Mouse (Mus musculus) cerebellum, postnatal 36 days (tissue): ENCODE measurements around the gene Olfr692.
"Not testable (repeated sequence)": the region's sequence is repeated elsewhere in the genome, so short reads cannot be mapped to it uniquely, and the experiment has no call there.

Experiments used
- DNase-seq, 2 experiments: peaks; one replicate each; pipeline ENCODE4 v3.0.0; 2021 to 2022; ENCODE audit warnings: mixed read lengths in 2 of 2

The Olfr692 gene

GRCm38 (mm10) chr7:105367930-105368329 lies at the start of gene Olfr692:
TSS of gene Olfr692 (plus strand) at chr7:105368230.
- DNase-seq = no peak

- no peak for DNase-seq
These were observed 42.7 kb upstream of the Olfr692 start for GRCm38 (mm10) chr7:105325302-105325701.

- no peak for DNase-seq
These were observed 34.0 kb upstream of the Olfr692 start, which contains the start of gene Olfr690 for GRCm38 (mm10) chr7:105334004-105334403. TSS of gene Olfr690 (minus strand) at chr7:105334104.

GRCm38 (mm10) chr7:105342170-105342569 lies 25.9 kb upstream of the Olfr692 start, which contains the start of gene Olfr691:
TSS of gene Olfr691 (minus strand) at chr7:105342270.
- DNase-seq = no peak

GRCm38 (mm10) chr7:105342752-105343151 lies 25.3 kb upstream of the Olfr692 start:
- DNase-seq = no peak

- DNase-seq = not testable (repeated sequence)
These were observed 12.0 kb upstream of the Olfr692 start for GRCm38 (mm10) chr7:105356064-105356463.

GRCm38 (mm10) chr7:105356487-105356886 lies 11.5 kb upstream of the Olfr692 start:
- not testable (repeated sequence) for DNase-seq

- no peak for DNase-seq
These were observed 6.3 kb upstream of the Olfr692 start for GRCm38 (mm10) chr7:105361713-105362112.

GRCm38 (mm10) chr7:105367268-105367667 lies 762 bp upstream of the Olfr692 start:
- no peak for DNase-seq

GRCm38 (mm10) chr7:105368521-105368920 lies 491 bp downstream of the Olfr692 start:
- DNase-seq = no peak

GRCm38 (mm10) chr7:105372912-105373311 lies 4.9 kb downstream of the Olfr692 start:
- no peak for DNase-seq

- DNase-seq = peak in 1 of 2 experiments; percentile 20
These were observed 5.5 kb downstream of the Olfr692 start for GRCm38 (mm10) chr7:105373509-105373908.

- no peak for DNase-seq
These were observed 5.9 kb downstream of the Olfr692 start for GRCm38 (mm10) chr7:105373976-105374375.

GRCm38 (mm10) chr7:105374866-105375265 lies 6.8 kb downstream of the Olfr692 start, which contains the start of gene Gm5901:
TSS of gene Gm5901 (plus strand) at chr7:105375038.
- no peak for DNase-seq

GRCm38 (mm10) chr7:105380329-105380728 lies 12.3 kb downstream of the Olfr692 start:
- DNase-seq = no peak

GRCm38 (mm10) chr7:105387696-105388095 lies 19.7 kb downstream of the Olfr692 start:
- DNase-seq = no peak

GRCm38 (mm10) chr7:105390236-105390635 lies 22.2 kb downstream of the Olfr692 start:
- DNase-seq = no peak

GRCm38 (mm10) chr7:105394606-105395005 lies 26.6 kb downstream of the Olfr692 start:
- DNase-seq = peak; percentile 63

GRCm38 (mm10) chr7:105395131-105395820 lies 27.2 kb downstream of the Olfr692 start:
- no peak for DNase-seq

GRCm38 (mm10) chr7:105396126-105396525 lies 28.1 kb downstream of the Olfr692 start:
- no peak for DNase-seq

GRCm38 (mm10) chr7:105399058-105399934 lies 31.3 kb downstream of the Olfr692 start:
- no peak for DNase-seq

- DNase-seq = peak; percentile 100
These were observed 32.0 kb downstream of the Olfr692 start, which contains the start of gene Fam160a2 for GRCm38 (mm10) chr7:105399935-105400624. TSS of gene Fam160a2 (minus strand) at chr7:105400054.

GRCm38 (mm10) chr7:105404268-105404667 lies 36.2 kb downstream of the Olfr692 start, which contains the start of gene Cnga4:
TSS of gene Cnga4 (plus strand) at chr7:105404568.
- no peak for DNase-seq
